Mouse (Mus musculus): Measurements from ENCODE around the gene Pcnx3. TPM values are rescaled to one million over a fixed set of nuclear protein-coding genes. Genes with fewer than 3 reads are reported as not detected.

Pcnx3 gene
- polyA plus RNA-seq, 1 experiment from 2014 or later, result 9.7 TPM

DNA sequence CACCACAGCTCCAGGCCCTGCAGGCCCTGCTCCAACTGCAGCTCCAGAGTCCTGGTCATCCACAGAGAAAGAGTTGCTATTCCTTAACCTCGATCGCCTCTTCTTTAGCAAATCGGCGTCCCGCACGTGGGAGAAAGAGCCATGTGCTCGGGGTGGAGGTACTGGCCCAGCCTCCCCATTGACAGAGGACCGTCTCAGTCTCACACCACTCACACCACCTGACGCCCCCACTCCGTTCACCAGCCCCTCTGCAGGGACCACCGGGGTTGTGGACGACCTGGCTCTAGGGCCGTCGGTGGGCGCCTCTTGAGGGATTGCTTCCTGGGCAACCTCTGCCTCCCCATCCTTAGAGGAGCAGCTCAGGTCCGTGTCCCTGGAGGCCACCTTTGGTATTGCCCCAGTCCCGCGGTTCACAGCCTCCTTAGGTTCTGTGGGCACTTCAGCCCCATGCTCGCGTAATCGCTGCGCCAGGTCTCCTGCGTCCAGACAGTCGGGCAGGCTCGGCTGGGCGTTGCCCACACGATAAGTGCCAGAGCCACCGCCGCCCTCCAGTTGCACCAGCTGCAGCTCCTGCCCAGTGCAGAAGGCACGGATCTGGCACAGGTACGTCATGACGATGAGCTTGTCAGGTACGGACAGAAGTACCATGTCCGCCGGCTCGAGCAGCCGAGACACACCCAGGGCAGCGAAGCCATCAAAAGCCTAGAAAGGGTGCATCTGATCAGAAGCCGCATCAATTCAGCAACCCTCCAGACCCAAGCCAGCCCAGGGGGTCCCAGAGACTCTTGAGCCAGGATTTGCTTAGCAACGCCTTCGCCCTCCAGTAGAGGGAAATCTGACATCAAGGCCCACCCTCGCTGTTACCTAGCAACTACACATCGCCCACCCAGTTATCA lies 27.3 kb upstream of the Pcnx3 start:
- H3K4me1 ChIP-seq (ENCODE audit: control insufficient read depth, low read depth, low read length), result peaks cover 71% of the 10 kb centered on the region
- no peak overlapping the region; the same call in 1 of the 2 replicates for H3K27ac ChIP-seq (ENCODE audit: low read length)
- no peak overlapping the region for H3K9ac ChIP-seq (ENCODE audit: low read depth, low read length)

DNA sequence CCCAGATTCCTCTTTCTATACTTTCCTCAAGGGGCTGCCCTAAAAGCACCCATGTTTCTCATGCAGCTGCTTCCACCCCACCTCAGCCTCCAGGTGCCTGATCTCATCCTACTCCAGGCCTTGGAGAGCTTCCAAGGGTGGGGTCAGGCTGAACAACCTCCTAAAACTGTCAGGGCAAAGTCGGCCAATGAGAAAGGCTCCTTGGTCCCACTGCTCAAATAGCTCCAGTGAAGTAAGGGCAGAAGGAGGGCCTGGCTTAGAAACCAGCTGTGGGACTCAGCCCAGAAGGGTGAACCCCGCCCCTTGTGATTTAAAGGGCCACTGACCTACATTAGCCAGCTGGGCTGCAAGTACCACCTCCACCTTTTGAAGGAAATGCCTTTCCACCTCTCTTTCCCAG lies 25.0 kb upstream of the Pcnx3 start:
- peaks cover 56% of the 10 kb centered on the region for H3K4me1 ChIP-seq (ENCODE audit: control insufficient read depth, low read depth, low read length)
- H3K9me3 ChIP-seq (replicated peaks; ENCODE audit: control insufficient read depth, low read length), result no peaks in the 10 kb centered on the region
- ATAC-seq (ENCODE audit: low read depth), result peak; percentile 60
- H3K36me3 ChIP-seq (ENCODE audit: control insufficient read depth, insufficient read depth), result peaks cover 90% of the 10 kb centered on the region
- H3K27ac ChIP-seq (ENCODE audit: low read length), result peak overlapping the region; percentile 36
- WGBS (ENCODE audit: insufficient replicate concordance), result 28% methylated on average over 2 of the region's 2 CpGs
- no peaks in the 10 kb centered on the region for H3K27me3 ChIP-seq (ENCODE audit: control insufficient read depth, insufficient read depth, low read depth, low read length)
- peak overlapping the region; percentile 23; the same call in 1 of the 2 replicates for H3K9ac ChIP-seq (ENCODE audit: low read depth, low read length)
- H3K4me3 ChIP-seq (ENCODE audit: low read depth, low read length), result 0 out of 2 replicates have a peak overlapping the region, but pooled peaks have one; percentile 11
- peak overlapping the region; percentile 13 for H3K4me2 ChIP-seq (ENCODE audit: low read depth, low read length)

More for the DNA sequence above, 27.3 kb upstream of the Pcnx3 start:
- WGBS (ENCODE audit: insufficient replicate concordance), result 70% methylated on average over 43 of the region's 43 CpGs
- no peaks in the 10 kb centered on the region for H3K27me3 ChIP-seq (ENCODE audit: control insufficient read depth, insufficient read depth, low read depth, low read length)
- 0 out of 2 replicates have a peak overlapping the region, but pooled peaks have one; percentile 2 for H3K4me2 ChIP-seq (ENCODE audit: low read depth, low read length)
- peaks cover 91% of the 10 kb centered on the region for H3K36me3 ChIP-seq (ENCODE audit: control insufficient read depth, insufficient read depth)
- peak; percentile 53 for ATAC-seq (ENCODE audit: low read depth)
- H3K9me3 ChIP-seq (replicated peaks; ENCODE audit: control insufficient read depth, low read length), result no peaks in the 10 kb centered on the region
- H3K4me3 ChIP-seq (ENCODE audit: low read depth, low read length), result no peak overlapping the region

DNA sequence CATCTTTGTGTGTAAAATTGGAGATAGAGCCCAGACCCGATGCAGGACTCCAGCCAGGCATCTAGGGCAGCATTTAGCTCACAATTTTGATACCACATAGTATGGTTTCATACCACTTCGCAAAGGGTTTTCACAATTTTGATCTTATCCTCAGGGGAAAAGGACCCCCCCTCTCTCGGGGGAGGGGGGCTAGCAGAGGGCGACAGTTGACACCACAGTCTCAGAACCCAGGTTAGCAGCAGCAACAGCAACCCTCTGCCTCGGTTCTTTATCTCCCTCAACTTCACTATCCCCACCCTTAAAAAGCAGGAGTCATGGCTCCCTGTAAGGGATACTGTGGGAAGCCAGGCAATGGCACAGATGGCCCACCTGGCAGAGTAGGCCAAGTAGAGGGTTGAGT lies 24.5 kb upstream of the Pcnx3 start:
- WGBS (ENCODE audit: insufficient replicate concordance), result 54% methylated on average over 5 of the region's 5 CpGs

DNA sequence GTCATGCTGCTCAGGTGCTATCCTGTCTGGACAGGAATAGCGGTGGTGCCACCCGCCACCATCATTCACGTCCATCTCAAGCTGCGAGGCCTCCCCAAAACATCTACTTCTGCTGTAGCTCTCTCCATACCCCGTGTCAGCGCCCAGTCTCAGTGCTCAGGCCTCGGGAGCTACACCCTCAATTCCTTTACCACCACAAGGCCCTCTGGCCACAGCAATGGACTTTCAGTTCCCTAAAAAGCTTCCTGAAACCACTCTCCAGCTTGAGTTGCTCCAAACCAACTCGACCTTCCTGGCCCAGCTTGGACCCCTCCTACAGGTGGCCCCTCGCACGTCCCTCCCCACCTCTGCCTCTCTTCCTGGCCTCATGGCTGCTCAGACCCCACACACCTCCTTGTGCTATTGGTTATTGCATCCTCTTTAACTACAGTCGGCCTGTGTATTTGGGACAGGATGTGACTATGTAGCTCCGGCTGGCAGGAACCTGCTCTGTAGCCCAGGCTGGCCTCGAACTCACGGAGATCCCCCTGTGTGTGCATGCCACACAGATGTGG lies 23.3 kb upstream of the Pcnx3 start:
- 76% methylated on average over 14 of the region's 14 CpGs for WGBS (ENCODE audit: insufficient replicate concordance)
- H3K27me3 ChIP-seq (ENCODE audit: control insufficient read depth, insufficient read depth, low read depth, low read length), result no peaks in the 10 kb centered on the region
- H3K36me3 ChIP-seq (ENCODE audit: control insufficient read depth, insufficient read depth), result peaks cover 89% of the 10 kb centered on the region
- H3K9ac ChIP-seq (ENCODE audit: low read depth, low read length), result no peak overlapping the region
- peaks cover 48% of the 10 kb centered on the region for H3K4me1 ChIP-seq (ENCODE audit: control insufficient read depth, low read depth, low read length)
- 0 out of 2 replicates have a peak overlapping the region, but pooled peaks have one; percentile 24 for H3K27ac ChIP-seq (ENCODE audit: low read length)
- H3K4me3 ChIP-seq (ENCODE audit: low read depth, low read length), result no peak overlapping the region
- no peak overlapping the region for H3K4me2 ChIP-seq (ENCODE audit: low read depth, low read length)
- no peak for ATAC-seq (ENCODE audit: low read depth)
- no peaks in the 10 kb centered on the region for H3K9me3 ChIP-seq (replicated peaks; ENCODE audit: control insufficient read depth, low read length)

More for the DNA sequence above, 24.5 kb upstream of the Pcnx3 start:
- H3K27ac ChIP-seq (ENCODE audit: low read length), result peak overlapping the region; percentile 36
- ATAC-seq (ENCODE audit: low read depth), result no peak
- H3K4me3 ChIP-seq (ENCODE audit: low read depth, low read length), result 0 out of 2 replicates have a peak overlapping the region, but pooled peaks have one; percentile 11
- H3K9me3 ChIP-seq (replicated peaks; ENCODE audit: control insufficient read depth, low read length), result no peaks in the 10 kb centered on the region
- peak overlapping the region; percentile 13 for H3K4me2 ChIP-seq (ENCODE audit: low read depth, low read length)
- H3K36me3 ChIP-seq (ENCODE audit: control insufficient read depth, insufficient read depth), result peaks cover 91% of the 10 kb centered on the region
- no peak overlapping the region for H3K9ac ChIP-seq (ENCODE audit: low read depth, low read length)
- peaks cover 56% of the 10 kb centered on the region for H3K4me1 ChIP-seq (ENCODE audit: control insufficient read depth, low read depth, low read length)
- H3K27me3 ChIP-seq (ENCODE audit: control insufficient read depth, insufficient read depth, low read depth, low read length), result no peaks in the 10 kb centered on the region

DNA sequence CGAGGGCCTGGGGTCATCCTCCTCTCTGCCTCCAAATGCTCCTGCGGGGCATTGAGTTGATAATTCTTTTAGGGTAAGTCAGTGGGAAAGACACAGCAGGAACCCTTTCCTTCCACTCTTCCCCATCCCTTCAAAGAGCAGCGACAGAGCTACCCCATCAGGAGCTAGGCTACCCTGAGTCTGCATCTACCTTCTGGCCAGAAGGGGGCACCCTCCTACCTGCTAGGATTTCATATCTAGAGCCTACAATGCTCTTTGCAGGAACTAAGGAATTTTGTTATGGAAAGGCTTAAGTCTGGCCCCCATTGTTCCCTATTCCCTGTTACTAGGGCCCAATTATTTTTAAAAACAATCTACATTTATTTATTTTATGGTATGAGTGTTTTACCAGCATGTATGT lies 22.5 kb upstream of the Pcnx3 start:
- H3K36me3 ChIP-seq (ENCODE audit: control insufficient read depth, insufficient read depth), result peaks cover 89% of the 10 kb centered on the region
- no peak overlapping the region for H3K9ac ChIP-seq (ENCODE audit: low read depth, low read length)
- H3K9me3 ChIP-seq (replicated peaks; ENCODE audit: control insufficient read depth, low read length), result no peaks in the 10 kb centered on the region
- H3K27ac ChIP-seq (ENCODE audit: low read length), result no peak overlapping the region
- H3K4me2 ChIP-seq (ENCODE audit: low read depth, low read length), result no peak overlapping the region
- ATAC-seq (ENCODE audit: low read depth), result no peak
- no peaks in the 10 kb centered on the region for H3K27me3 ChIP-seq (ENCODE audit: control insufficient read depth, insufficient read depth, low read depth, low read length)
- H3K4me3 ChIP-seq (ENCODE audit: low read depth, low read length), result no peak overlapping the region
- WGBS (ENCODE audit: insufficient replicate concordance), result 48% methylated on average over 3 of the region's 3 CpGs
- H3K4me1 ChIP-seq (ENCODE audit: control insufficient read depth, low read depth, low read length), result peaks cover 43% of the 10 kb centered on the region

DNA sequence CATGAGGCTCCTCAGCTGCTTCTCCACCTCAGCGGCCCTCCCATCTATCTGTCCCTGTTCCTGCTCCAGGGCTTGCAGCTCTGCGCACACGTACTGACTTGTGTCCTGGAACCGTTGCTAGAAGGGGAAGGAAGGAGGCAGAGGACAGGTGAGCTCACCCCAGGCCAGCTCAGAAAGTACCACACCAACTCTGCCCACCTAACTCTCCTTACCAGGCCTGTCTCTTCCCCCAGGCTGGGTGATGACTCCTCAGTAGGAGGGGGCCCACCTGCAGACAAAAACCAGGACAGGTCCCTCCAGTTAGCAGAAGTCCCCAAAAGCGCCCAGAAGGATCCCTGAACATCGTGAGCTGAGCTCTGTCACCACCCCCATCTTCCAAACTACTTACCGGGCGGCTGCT lies 21.9 kb upstream of the Pcnx3 start:
- H3K27ac ChIP-seq (ENCODE audit: low read length), result no peak overlapping the region
- H3K27me3 ChIP-seq (ENCODE audit: control insufficient read depth, insufficient read depth, low read depth, low read length), result no peaks in the 10 kb centered on the region
- H3K9me3 ChIP-seq (replicated peaks; ENCODE audit: control insufficient read depth, low read length), result no peaks in the 10 kb centered on the region
- H3K4me1 ChIP-seq (ENCODE audit: control insufficient read depth, low read depth, low read length), result peaks cover 43% of the 10 kb centered on the region
- H3K4me2 ChIP-seq (ENCODE audit: low read depth, low read length), result no peak overlapping the region
- H3K9ac ChIP-seq (ENCODE audit: low read depth, low read length), result no peak overlapping the region
- no peak for ATAC-seq (ENCODE audit: low read depth)
- WGBS (ENCODE audit: insufficient replicate concordance), result 94% methylated on average over 8 of the region's 8 CpGs
- peaks cover 89% of the 10 kb centered on the region for H3K36me3 ChIP-seq (ENCODE audit: control insufficient read depth, insufficient read depth)
- no peak overlapping the region for H3K4me3 ChIP-seq (ENCODE audit: low read depth, low read length)

DNA sequence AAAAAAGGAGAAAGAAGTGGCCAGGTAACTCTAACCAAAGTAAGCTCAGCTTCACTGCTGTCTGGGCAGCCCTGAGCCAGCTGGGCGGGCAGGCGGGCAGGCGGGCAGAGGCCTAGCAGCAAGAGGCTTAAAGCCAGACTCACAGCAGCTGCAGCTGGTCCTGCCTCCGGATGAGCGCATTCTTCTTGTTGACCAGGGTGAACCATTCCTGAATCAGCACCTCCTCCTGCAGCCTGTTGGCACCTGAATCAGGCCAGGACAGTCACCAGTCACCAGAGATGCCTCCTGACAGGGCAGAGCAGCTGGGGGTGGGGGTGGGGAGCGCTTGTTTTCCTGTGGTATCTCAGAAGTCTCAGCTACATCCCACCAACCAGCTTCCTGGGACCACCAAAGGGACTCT lies 21.4 kb upstream of the Pcnx3 start:
- Histone ChIP-seq H3K9ac (ENCODE audit: low read depth, low read length) (no peak overlapping the region), H3K36me3 (ENCODE audit: control insufficient read depth, insufficient read depth) (peaks cover 86% of the 10 kb centered on the region), H3K4me1 (ENCODE audit: control insufficient read depth, low read depth, low read length) (peaks cover 44% of the 10 kb centered on the region), H3K27ac (ENCODE audit: low read length) (no peak overlapping the region), H3K27me3 (ENCODE audit: control insufficient read depth, insufficient read depth, low read depth, low read length) (no peaks in the 10 kb centered on the region), H3K4me3 (ENCODE audit: low read depth, low read length) (no peak overlapping the region), H3K9me3 (replicated peaks; ENCODE audit: control insufficient read depth, low read length) (no peaks in the 10 kb centered on the region), H3K4me2 (ENCODE audit: low read depth, low read length) (no peak overlapping the region)
- WGBS (ENCODE audit: insufficient replicate concordance), result 97% methylated on average over 6 of the region's 6 CpGs
- ATAC-seq (ENCODE audit: low read depth), result no peak

DNA sequence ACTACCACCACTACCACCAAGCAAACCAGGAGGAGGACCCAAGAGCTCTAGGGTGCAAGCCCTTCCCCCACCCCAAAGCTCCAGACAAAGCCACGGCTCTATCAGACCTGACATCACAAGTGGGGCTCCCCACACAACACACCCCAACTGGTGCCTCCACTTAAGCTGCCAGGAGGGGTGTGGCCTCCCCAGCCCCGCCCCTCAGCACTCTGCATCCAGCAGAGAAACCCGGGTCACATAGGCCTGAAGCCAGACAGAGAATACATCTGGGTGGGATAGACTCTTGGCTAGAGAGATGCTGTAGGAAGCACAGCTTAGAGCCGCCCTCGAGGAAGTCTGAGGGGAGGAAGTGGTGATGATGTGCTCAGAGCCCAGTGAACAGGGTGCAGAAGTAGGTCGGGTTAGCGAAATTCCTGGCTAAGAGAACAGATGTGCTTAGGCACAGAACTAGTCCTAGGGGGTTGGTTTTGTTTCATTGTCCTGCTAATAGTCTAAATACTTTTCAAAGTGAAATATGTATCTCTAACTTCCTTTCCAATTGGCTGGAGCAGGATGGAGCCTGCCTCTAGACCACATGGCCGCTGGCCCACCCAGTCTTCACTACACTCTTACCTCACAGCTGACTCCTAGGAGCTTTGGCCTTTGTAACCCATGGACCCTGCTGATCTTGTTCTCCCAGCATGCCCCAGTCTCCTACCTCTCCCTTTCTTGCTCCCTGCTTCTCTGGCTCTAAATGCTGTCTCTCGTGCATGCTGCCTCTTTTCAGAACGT lies 16.3 kb upstream of the Pcnx3 start:
- H3K4me3 ChIP-seq (ENCODE audit: low read depth, low read length), result peak overlapping the region; percentile 32
- ATAC-seq (ENCODE audit: low read depth), result peak; percentile 77
- no peaks in the 10 kb centered on the region for H3K27me3 ChIP-seq (ENCODE audit: control insufficient read depth, insufficient read depth, low read depth, low read length)
- peak overlapping the region; percentile 88 for H3K27ac ChIP-seq (ENCODE audit: low read length)
- peaks cover 28% of the 10 kb centered on the region for H3K4me1 ChIP-seq (ENCODE audit: control insufficient read depth, low read depth, low read length)
- peaks cover 66% of the 10 kb centered on the region for H3K36me3 ChIP-seq (ENCODE audit: control insufficient read depth, insufficient read depth)
- peak overlapping the region; percentile 58 for H3K4me2 ChIP-seq (ENCODE audit: low read depth, low read length)
- WGBS (ENCODE audit: insufficient replicate concordance), result 41% methylated on average over 10 of the region's 10 CpGs
- H3K9ac ChIP-seq (ENCODE audit: low read depth, low read length), result peak overlapping the region; percentile 54
- H3K9me3 ChIP-seq (replicated peaks; ENCODE audit: control insufficient read depth, low read length), result no peaks in the 10 kb centered on the region

All from liver, embryonic 16.5 days (tissue).